ENCODE assay signal across 21 mouse cellular contexts in the genomic region with DNA sequence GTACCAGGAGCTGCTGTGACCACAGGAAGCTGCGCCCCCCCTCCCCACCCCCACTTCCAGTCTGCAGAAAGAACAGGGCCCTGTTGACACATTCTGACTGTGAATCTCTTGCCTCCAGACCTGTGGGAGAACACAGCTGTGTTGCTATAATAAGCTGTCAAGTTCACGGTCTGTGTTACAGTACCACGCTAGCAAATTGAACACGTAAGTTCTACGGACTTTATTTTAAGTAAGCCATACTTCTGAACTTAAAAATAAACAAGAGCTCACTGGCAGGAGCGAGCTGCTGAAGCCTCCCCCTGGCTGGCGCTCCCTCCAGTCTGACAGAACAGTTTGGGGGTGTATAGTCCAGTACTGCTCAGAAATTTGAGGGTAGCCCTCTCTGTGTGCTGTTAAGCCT. TPM values are rescaled to one million over a fixed set of nuclear protein-coding genes. Genes with fewer than 3 reads are reported as not detected.
DNase-seq lines count a peak whose midpoint lies in the region; ATAC-seq and TF ChIP-seq lines count a peak whose summit lies in the region.
"Had no signal": no experiment of that assay in that cellular context is flagged by ENCODE, and none has a peak within 500 bp of the region (broad histone marks: within the 10 kb centered on the region; RNA-seq: fewer than 3 reads in every experiment).

No protein-coding gene starts in this region.

- 0 out of 4 replicates have a peak overlapping the region, but pooled peaks have one; percentile 22 to 24 for H3K27ac ChIP-seq in heart, embryonic 14.5 days (replicated peaks in 1 of 2; ENCODE audit: control insufficient read depth in 1 of 2, insufficient read depth in 1 of 2, low read depth in 2 of 2, low read length in 2 of 2)
- no peak overlapping the region for H3K27ac ChIP-seq in heart, embryonic 11.5 days (ENCODE audit: low read depth, low read length)
- no peak overlapping the region for H3K27ac ChIP-seq in lung, postnatal 0 days (ENCODE audit: low read length)
- no peak overlapping the region for H3K27ac ChIP-seq in CH12.LX (ENCODE audit: insufficient read depth, low read depth)
- peak overlapping the region; percentile 91 for H3K27ac ChIP-seq in olfactory bulb, adult 2 months (ENCODE audit: insufficient read depth, low read depth, low read length)
- H3K27ac ChIP-seq: embryonic facial prominence, embryonic 13.5 days; forebrain, embryonic 10.5 days; limb, embryonic 12.5 days; liver, embryonic 15.5 days; macrophage had no signal

- in situ Hi-C loops in CH12.LX (cut with MboI; ENCODE audit: low pct_ligation_motif_present, low pct_unique_long_range_greater_than_20kb, low sequenced_read_pairs) = no loop called here

- TF ChIP-seq RAD21 in CH12.LX (IDR thresholded peaks at IDR 0.05; ENCODE audit: low read depth, low read length) = no peak

- dilution Hi-C loops in CH12.LX (cut with MboI; ENCODE audit: extremely low pct_ligation_motif_present, extremely low pct_unique_long_range_greater_than_20kb, low sequenced_read_pairs) = no loop called here

- TF ChIP-seq POLR2A in CH12.LX (IDR thresholded peaks at IDR 0.05; ENCODE audit: low read depth, low read length) = no peak
- no peak for TF ChIP-seq POLR2A in olfactory bulb, adult 2 months (IDR thresholded peaks at IDR 0.05; ENCODE audit: insufficient read depth, low read depth, low read length)

- no peak overlapping the region for H3K9ac ChIP-seq in heart, embryonic 14.5 days (ENCODE audit: low read length)
- no peak overlapping the region for H3K9ac ChIP-seq in heart, embryonic 11.5 days (ENCODE audit: low read depth, low read length)
- H3K9ac ChIP-seq in lung, postnatal 0 days (replicated peaks; ENCODE audit: low read depth) = no peak overlapping the region
- H3K9ac ChIP-seq in CH12.LX (ENCODE audit: insufficient read depth, low read depth) = no peak overlapping the region
- H3K9ac ChIP-seq: embryonic facial prominence, embryonic 13.5 days; limb, embryonic 12.5 days; liver, embryonic 15.5 days had no signal

- H3K4me2 ChIP-seq in heart, embryonic 14.5 days (ENCODE audit: low read length) = no peak overlapping the region
- H3K4me2 ChIP-seq in heart, embryonic 11.5 days = no peak overlapping the region
- H3K4me2 ChIP-seq in lung, postnatal 0 days (replicated peaks; ENCODE audit: low read depth, low read length) = no peak overlapping the region
- peak overlapping the region; percentile 30; the same call in 1 of the 2 replicates for H3K4me2 ChIP-seq in CH12.LX (ENCODE audit: insufficient read depth, low read depth, poor library complexity, severe bottlenecking)
- H3K4me2 ChIP-seq: embryonic facial prominence, embryonic 13.5 days; limb, embryonic 12.5 days; liver, embryonic 15.5 days had no signal

- ATAC-seq in heart, embryonic 14.5 days (ENCODE audit: insufficient number of reproducible peaks, insufficient read depth, low FRiP score, low read depth) = no peak
- ATAC-seq in heart, embryonic 11.5 days (replicated peaks; ENCODE audit: insufficient number of reproducible peaks, low FRiP score, low TSS enrichment) = no peak
- peak; percentile 27; the same call in 1 of the 2 replicates for ATAC-seq in lung, postnatal 0 days
- ATAC-seq in granulocyte monocyte progenitor cell, adult 5-6 weeks (replicated peaks; ENCODE audit: poor library complexity, severe bottlenecking) = no peak
- ATAC-seq: hindbrain, embryonic 16.5 days had no signal

- H3K36me3 ChIP-seq in heart, embryonic 14.5 days (ENCODE audit: control insufficient read depth, insufficient read depth, low read length) = no peaks in the 10 kb centered on the region
- H3K36me3 ChIP-seq in heart, embryonic 11.5 days (ENCODE audit: control insufficient read depth, insufficient read depth, low read length) = no peaks in the 10 kb centered on the region
- H3K36me3 ChIP-seq in lung, postnatal 0 days (ENCODE audit: insufficient read depth, low read length) = no peaks in the 10 kb centered on the region
- H3K36me3 ChIP-seq in CH12.LX (replicated peaks in 1 of 2; ENCODE audit: control insufficient read depth in 1 of 2, insufficient read depth in 1 of 2, low read length in 1 of 2) = no peaks in the 10 kb centered on the region
- H3K36me3 ChIP-seq: embryonic facial prominence, embryonic 13.5 days; forebrain, embryonic 10.5 days; G1E; limb, embryonic 12.5 days; liver, embryonic 15.5 days had no signal

- WGBS in heart, embryonic 14.5 days = 56% methylated on average over 7 of the region's 7 CpGs
- WGBS in heart, embryonic 11.5 days (ENCODE audit: insufficient replicate concordance) = 67% methylated on average over 7 of the region's 7 CpGs
- WGBS in lung, postnatal 0 days = 35% methylated on average over 7 of the region's 7 CpGs
- 35% methylated on average over 7 of the region's 7 CpGs for WGBS in olfactory bulb, adult 2 months

- H3K9me3 ChIP-seq in heart, embryonic 14.5 days (ENCODE audit: control insufficient read depth, low read length) = peaks cover 3% of the 10 kb centered on the region; the same call in 1 of the 2 replicates
- no peaks in the 10 kb centered on the region for H3K9me3 ChIP-seq in heart, embryonic 11.5 days (replicated peaks; ENCODE audit: control insufficient read depth, low read length)
- no peaks in the 10 kb centered on the region for H3K9me3 ChIP-seq in lung, postnatal 0 days (ENCODE audit: low read length)
- H3K9me3 ChIP-seq in CH12.LX (replicated peaks; ENCODE audit: low read length) = peaks cover 5% of the 10 kb centered on the region
- H3K9me3 ChIP-seq: embryonic facial prominence, embryonic 13.5 days; forebrain, embryonic 10.5 days; liver, embryonic 15.5 days had no signal

- no peak for DNase-seq in lung, postnatal 0 days (ENCODE audit: low spot score)
- DNase-seq in lung, adult 18-20 months = no peak
- DNase-seq in CH12.LX (ENCODE audit: extremely low read depth) = no peak
- DNase-seq: adrenal gland, adult 8-10 months; cerebellum, adult 2 months; kidney, adult 8-10 months; kidney, postnatal 36 days; midbrain, embryonic 14.5 days; spleen, adult 18-20 months had no signal

- H3K27me3 ChIP-seq in heart, embryonic 14.5 days (ENCODE audit: control insufficient read depth, insufficient read depth, low read length) = no peaks in the 10 kb centered on the region
- no peaks in the 10 kb centered on the region for H3K27me3 ChIP-seq in heart, embryonic 11.5 days (ENCODE audit: control insufficient read depth, insufficient read depth, low read length)
- no peaks in the 10 kb centered on the region for H3K27me3 ChIP-seq in lung, postnatal 0 days (replicated peaks; ENCODE audit: insufficient read depth, low read length)
- no peaks in the 10 kb centered on the region for H3K27me3 ChIP-seq in CH12.LX (replicated peaks)
- H3K27me3 ChIP-seq: embryonic facial prominence, embryonic 13.5 days; limb, embryonic 12.5 days; liver, embryonic 15.5 days had no signal

- no peak overlapping the region for H3K4me3 ChIP-seq in heart, embryonic 14.5 days (ENCODE audit: control insufficient read depth in 1 of 2, insufficient read depth in 1 of 2, low read depth in 1 of 2, low read length in 2 of 2)
- no peak overlapping the region for H3K4me3 ChIP-seq in heart, embryonic 11.5 days (ENCODE audit: low read depth, low read length)
- no peak overlapping the region for H3K4me3 ChIP-seq in lung, postnatal 0 days (ENCODE audit: low read depth, low read length)
- no peak overlapping the region for H3K4me3 ChIP-seq in CH12.LX (replicated peaks in 1 of 3; ENCODE audit: low read depth in 2 of 3, low read length in 2 of 3, poor library complexity in 1 of 3)
- no peak overlapping the region for H3K4me3 ChIP-seq in olfactory bulb, adult 2 months (ENCODE audit: insufficient read depth, low read depth, low read length)
- H3K4me3 ChIP-seq: embryonic facial prominence, embryonic 13.5 days; forebrain, embryonic 10.5 days; limb, embryonic 12.5 days; liver, embryonic 15.5 days had no signal

- H3K4me1 ChIP-seq in heart, embryonic 14.5 days (ENCODE audit: control insufficient read depth in 2 of 2, insufficient read depth in 2 of 2, low read length in 2 of 2) = peaks cover 4 to 5% of the 10 kb centered on the region in 2 experiments; a peak in 3 of 4 replicates
- H3K4me1 ChIP-seq in heart, embryonic 11.5 days (ENCODE audit: control insufficient read depth, insufficient read depth, low read length) = no peaks in the 10 kb centered on the region
- H3K4me1 ChIP-seq in lung, postnatal 0 days (ENCODE audit: insufficient read depth, low read depth, low read length) = no peaks in the 10 kb centered on the region
- peaks cover 5 to 18% of the 10 kb centered on the region in 2 experiments; a peak in 3 of 4 replicates for H3K4me1 ChIP-seq in CH12.LX (ENCODE audit: control insufficient read depth in 1 of 2, insufficient read depth in 2 of 2)
- H3K4me1 ChIP-seq in olfactory bulb, adult 2 months (ENCODE audit: control insufficient read depth, insufficient read depth, low read length) = peaks cover 10% of the 10 kb centered on the region
- H3K4me1 ChIP-seq: forebrain, embryonic 10.5 days; limb, embryonic 12.5 days; liver, embryonic 15.5 days had no signal

- TF ChIP-seq CTCF in lung, postnatal 0 days (IDR thresholded peaks at IDR 0.05) = no peak
- no peak for TF ChIP-seq CTCF in CH12.LX (conservative IDR thresholded peaks at IDR 0.05 in 1 of 2, IDR thresholded peaks at IDR 0.05 in 1 of 2; ENCODE audit: low read depth in 2 of 2, low read length in 2 of 2)
- no peak for TF ChIP-seq CTCF in olfactory bulb, adult 2 months (IDR thresholded peaks at IDR 0.05; ENCODE audit: insufficient read depth, low read depth, low read length)

- H3K79me2 ChIP-seq in CH12.LX (replicated peaks; ENCODE audit: control insufficient read depth, extremely low read depth, insufficient read depth, poor library complexity, severe bottlenecking) = no peaks in the 10 kb centered on the region

- no peak for TF ChIP-seq EP300 in lung, postnatal 0 days (IDR thresholded peaks at IDR 0.05)
- TF ChIP-seq EP300 in CH12.LX (IDR thresholded peaks at IDR 0.05; ENCODE audit: low read length) = no peak

RNA-seq across cellular contexts. Expression of gene Il34, which starts 33.3 kb away (rescaled TPM):
- polyA plus RNA-seq in heart, embryonic 14.5 days (2014; fragmentation: Nextera tagmentation; extraction: Ambion mirVana) = 0.24 and 0.49 TPM in 2 replicates
- polyA plus RNA-seq in heart, embryonic 11.5 days (2014; fragmentation: Nextera tagmentation; extraction: Ambion mirVana) = 0.36 TPM in 1 of 2 replicates, not detected in the other
- polyA plus RNA-seq in lung, postnatal 0 days (2015; fragmentation: Nextera tagmentation; extraction: Ambion mirVana) = 23.3 and 29.6 TPM in 2 replicates
- total RNA-seq in CH12.LX (2012; rRNA removed) (0.21 TPM in 1 of 2 replicates, not detected in the other), CH12.LX (2014; rRNA removed) (not detected in 2 replicates)
- polyA plus RNA-seq in CH12.LX (2012; ENCODE audit: insufficient read length, low read depth) = not detected in 2 replicates
- not detected in 2 replicates for polyA plus RNA-seq in olfactory bulb, adult 2 months (2012; ENCODE audit: insufficient read depth, insufficient read length, low replicate concordance, missing spikeins)
- not detected in 2 replicates for total RNA-seq in granulocyte monocyte progenitor cell, adult 5-6 weeks (2014; fragmentation: Nextera tagmentation)
- not detected in 2 replicates for total RNA-seq in granulocyte monocyte progenitor cell, adult 5-6 weeks (2017)
- total RNA-seq: common myeloid progenitor, adult 5-6 weeks; G1E had no signal
- polyA plus RNA-seq: G1E, macrophage had no signal

RNA-seq across cellular contexts. Expression of gene Mtss1l, which starts 51.2 kb away (rescaled TPM):
- polyA plus RNA-seq in heart, embryonic 14.5 days (2014; fragmentation: Nextera tagmentation; extraction: Ambion mirVana) = 17.2 and 17.6 TPM in 2 replicates
- polyA plus RNA-seq in heart, embryonic 11.5 days (2014; fragmentation: Nextera tagmentation; extraction: Ambion mirVana) = 9.2 and 9.5 TPM in 2 replicates
- 13.8 and 16.6 TPM in 2 replicates for polyA plus RNA-seq in lung, postnatal 0 days (2015; fragmentation: Nextera tagmentation; extraction: Ambion mirVana)
- total RNA-seq in CH12.LX (2012; rRNA removed) = 0.42 and 0.64 TPM in 2 replicates
- total RNA-seq in CH12.LX (2014; rRNA removed) = not detected in 2 replicates
- 0.66 and 0.79 TPM in 2 replicates for polyA plus RNA-seq in CH12.LX (2012; ENCODE audit: insufficient read length, low read depth)
- polyA plus RNA-seq in olfactory bulb, adult 2 months (2012; ENCODE audit: insufficient read depth, insufficient read length, low replicate concordance, missing spikeins) = not detected in 2 replicates
- total RNA-seq in granulocyte monocyte progenitor cell, adult 5-6 weeks (2014; fragmentation: Nextera tagmentation) = 0.28 TPM in 1 of 2 replicates, not detected in the other
- total RNA-seq in granulocyte monocyte progenitor cell, adult 5-6 weeks (2017) = 0.22 TPM in 1 of 2 replicates, not detected in the other

Comparison
In these comparisons a context has a peak if more than half of its experiments do, and no peak if none do; other contexts are left out.
1. H3K27ac ChIP-seq: peak in heart, embryonic 14.5 days (2 of 2) and olfactory bulb, adult 2 months (single experiment); none in heart, embryonic 11.5 days (single experiment), lung, postnatal 0 days (single experiment) and CH12.LX (single experiment).
2. RNA of gene Il34, which starts 33.3 kb away (polyA plus RNA-seq): 23.3 to 29.6 TPM in lung, postnatal 0 days; 0.24 to 0.49 TPM in heart, embryonic 14.5 days, 0.36 TPM in heart, embryonic 11.5 days, not detected in CH12.LX and not detected in olfactory bulb, adult 2 months; every median in the first group is over 10 times any median in the second.